Mouse (Mus musculus) heart, postnatal 10 days (tissue): ENCODE measurements around the gene Gm10118. TPM values are rescaled to one million over a fixed set of nuclear protein-coding genes. Genes with fewer than 3 reads are reported as not detected.

Source experiments
- DNase-seq, 2 experiments: peaks; one replicate each; pipeline ENCODE4 v3.0.0; 2021
- intact Hi-C: fragments of 180-260 bp; cut with DNase I; formaldehyde crosslinking; loops from one replicate; pipeline ENCODE4 v1.15.1; 2025
- total RNA-seq, 2 experiments: library from RNA; stranded (reverse); gene quantifications; 2 replicates each; pipeline ENCODE4 v1.2.3; 2021

Gene Gm10118
- not detected for total RNA-seq

- intact Hi-C loops, result no loop called here
- no peak for DNase-seq
Measured at GRCm38 (mm10) chr10:63927334-63927733, at the start of gene Gm10118. Gene Gm10118 (minus strand): TSS chr10:63927434.

GRCm38 (mm10) chr10:63972300-63972699, 45.1 kb upstream of the Gm10118 start:
- intact Hi-C loops, result no loop called here
- DNase-seq, result no peak

GRCm38 (mm10) chr10:63954308-63954930, 27.2 kb upstream of the Gm10118 start:
- DNase-seq, result peak; percentile 62 to 68
- intact Hi-C loops, result no loop called here

- no peak for DNase-seq
- intact Hi-C loops, result no loop called here
Measured at GRCm38 (mm10) chr10:63951481-63951880, 24.2 kb upstream of the Gm10118 start.

- DNase-seq, result peak; percentile 44 to 51
- intact Hi-C loops, result no loop called here
Measured at GRCm38 (mm10) chr10:63950867-63951266, 23.6 kb upstream of the Gm10118 start.

- DNase-seq, result no peak
- intact Hi-C loops, result no loop called here
Measured at GRCm38 (mm10) chr10:63947266-63947665, 20.0 kb upstream of the Gm10118 start.

- intact Hi-C loops, result no loop called here
- no peak for DNase-seq
Measured at GRCm38 (mm10) chr10:63945534-63945933, 18.3 kb upstream of the Gm10118 start.

- DNase-seq, result no peak
- intact Hi-C loops, result no loop called here
Measured at GRCm38 (mm10) chr10:63933946-63934345, 6.7 kb upstream of the Gm10118 start.

GRCm38 (mm10) chr10:63908878-63909277, 18.4 kb downstream of the Gm10118 start:
- intact Hi-C loops, result no loop called here
- no peak for DNase-seq

- intact Hi-C loops, result no loop called here
- DNase-seq, result no peak
Measured at GRCm38 (mm10) chr10:63899891-63900290, 27.3 kb downstream of the Gm10118 start.

GRCm38 (mm10) chr10:63894612-63895011, 32.6 kb downstream of the Gm10118 start:
- no peak for DNase-seq
- intact Hi-C loops, result no loop called here

- intact Hi-C loops, result loop anchor here (5.0 kb wide), 1 partner anchor 151 kb away; no protein-coding TSS in a partner anchor
- peak; percentile 49 to 53 for DNase-seq
Measured at GRCm38 (mm10) chr10:63886449-63887088, 40.7 kb downstream of the Gm10118 start.

- peak; percentile 84 to 86 for DNase-seq
- intact Hi-C loops, result no loop called here
Measured at GRCm38 (mm10) chr10:63880462-63880903, 46.8 kb downstream of the Gm10118 start.

Other genes with a start within 250 kb of the Gm10118 start
- gene Lrrtm3, start 162.8 kb upstream of the Gm10118 start, total RNA-seq, result under 1 TPM; 0.19 to 0.52 TPM